In genomic region chr7:88130488-88130849, GRCm38 (mm10) we compare ENCODE assay signal across 9 mouse cellular contexts.
A peak's percentile ranks its signal among the peaks of the same experiment; 100 is the strongest.
DNase-seq lines count a peak whose midpoint lies in the region; ATAC-seq and TF ChIP-seq lines count a peak whose summit lies in the region.
"Had no signal": no experiment of that assay in that cellular context is flagged by ENCODE, and none has a peak within 500 bp of the region (broad histone marks: within the 10 kb centered on the region; RNA-seq: fewer than 3 reads in every experiment).

No protein-coding gene starts in this region.

- H3K9ac ChIP-seq in heart, embryonic 16.5 days (ENCODE audit: low read length): peak overlapping the region; percentile 59
- H3K9ac ChIP-seq in heart, adult 2 months (ENCODE audit: low read depth, low read length): no peak overlapping the region
- peak overlapping the region; percentile 57 for H3K9ac ChIP-seq in embryonic facial prominence, embryonic 11.5 days (replicated peaks; ENCODE audit: low read length)
- H3K9ac ChIP-seq in hindbrain, embryonic 14.5 days: peak overlapping the region; percentile 64
- peak overlapping the region; percentile 57; the same call in 1 of the 2 replicates for H3K9ac ChIP-seq in midbrain, embryonic 12.5 days (replicated peaks)

- H3K27ac ChIP-seq in heart, embryonic 16.5 days (ENCODE audit: low read length): no peak overlapping the region
- H3K27ac ChIP-seq in heart, adult 2 months: no peak overlapping the region
- no peak overlapping the region for H3K27ac ChIP-seq in embryonic facial prominence, embryonic 11.5 days (replicated peaks; ENCODE audit: low read depth, low read length)
- 0 out of 2 replicates have a peak overlapping the region, but pooled peaks have one; percentile 41 for H3K27ac ChIP-seq in hindbrain, embryonic 14.5 days
- no peak overlapping the region for H3K27ac ChIP-seq in midbrain, embryonic 12.5 days (replicated peaks)

- no peak for TF ChIP-seq CTCF in heart, adult 2 months (IDR thresholded peaks at IDR 0.05)

- peak overlapping the region; percentile 46 for H3K4me3 ChIP-seq in heart, embryonic 16.5 days (ENCODE audit: low read length)
- H3K4me3 ChIP-seq in heart, adult 2 months: no peak overlapping the region
- H3K4me3 ChIP-seq in embryonic facial prominence, embryonic 11.5 days (ENCODE audit: low read depth, low read length): peak overlapping the region; percentile 37
- H3K4me3 ChIP-seq in hindbrain, embryonic 14.5 days (replicated peaks; ENCODE audit: low read length): peak overlapping the region; percentile 40
- peak overlapping the region; percentile 44 for H3K4me3 ChIP-seq in midbrain, embryonic 12.5 days

- no peak for ATAC-seq in heart, embryonic 16.5 days (replicated peaks; ENCODE audit: extremely low read depth, insufficient read depth, low FRiP score)
- ATAC-seq in embryonic facial prominence, embryonic 11.5 days (replicated peaks; ENCODE audit: insufficient number of reproducible peaks, low FRiP score, low TSS enrichment, low read depth): peak; percentile 32; the same call in 1 of the 2 replicates
- ATAC-seq in hindbrain, embryonic 14.5 days (ENCODE audit: low FRiP score): 0 out of 2 replicates have a peak, but pooled peaks have one; percentile 21
- no peak; the same call in 1 of the 2 replicates for ATAC-seq in midbrain, embryonic 12.5 days (ENCODE audit: low FRiP score, low read depth)
- no peak for ATAC-seq in erythroblast, adult 5-6 weeks (replicated peaks; ENCODE audit: low FRiP score, poor library complexity, severe bottlenecking)

- H3K9me3 ChIP-seq in heart, embryonic 16.5 days (replicated peaks; ENCODE audit: control insufficient read depth, low read length): no peaks in the 10 kb centered on the region
- H3K9me3 ChIP-seq in embryonic facial prominence, embryonic 11.5 days (replicated peaks; ENCODE audit: control insufficient read depth, low read length): no peaks in the 10 kb centered on the region
- no peaks in the 10 kb centered on the region for H3K9me3 ChIP-seq in hindbrain, embryonic 14.5 days (ENCODE audit: control insufficient read depth, low read length)
- H3K9me3 ChIP-seq in midbrain, embryonic 12.5 days: no peaks in the 10 kb centered on the region

- H3K4me1 ChIP-seq in heart, embryonic 16.5 days (ENCODE audit: control insufficient read depth, insufficient read depth, low read length): peaks cover 7% of the 10 kb centered on the region
- H3K4me1 ChIP-seq in heart, adult 2 months (ENCODE audit: control insufficient read depth, insufficient read depth, low read length): no peaks in the 10 kb centered on the region
- no peaks in the 10 kb centered on the region for H3K4me1 ChIP-seq in embryonic facial prominence, embryonic 11.5 days (ENCODE audit: control insufficient read depth, insufficient read depth, low read length)
- peaks cover 14% of the 10 kb centered on the region for H3K4me1 ChIP-seq in hindbrain, embryonic 14.5 days (replicated peaks; ENCODE audit: control insufficient read depth, insufficient read depth, low read length)
- peaks cover 8% of the 10 kb centered on the region; the same call in 1 of the 2 replicates for H3K4me1 ChIP-seq in midbrain, embryonic 12.5 days

- 26% methylated on average over 22 of the region's 22 CpGs for WGBS in heart, embryonic 16.5 days
- WGBS in heart, adult 2 months: 26% methylated on average over 22 of the region's 22 CpGs
- 24% methylated on average over 22 of the region's 22 CpGs for WGBS in embryonic facial prominence, embryonic 11.5 days
- 30% methylated on average over 22 of the region's 22 CpGs for WGBS in hindbrain, embryonic 14.5 days
- 27% methylated on average over 22 of the region's 22 CpGs for WGBS in midbrain, embryonic 12.5 days

- peak overlapping the region; percentile 66 for H3K4me2 ChIP-seq in heart, embryonic 16.5 days (ENCODE audit: low read depth, low read length)
- H3K4me2 ChIP-seq in embryonic facial prominence, embryonic 11.5 days (ENCODE audit: low read depth, low read length): peak overlapping the region; percentile 78
- H3K4me2 ChIP-seq in hindbrain, embryonic 14.5 days (replicated peaks): peak overlapping the region; percentile 67
- H3K4me2 ChIP-seq in midbrain, embryonic 12.5 days (replicated peaks): peak overlapping the region; percentile 73

- H3K36me3 ChIP-seq in heart, embryonic 16.5 days (ENCODE audit: control insufficient read depth, insufficient read depth): no peaks in the 10 kb centered on the region
- H3K36me3 ChIP-seq in heart, adult 2 months (ENCODE audit: control insufficient read depth, insufficient read depth, low read length): no peaks in the 10 kb centered on the region
- H3K36me3 ChIP-seq in embryonic facial prominence, embryonic 11.5 days (replicated peaks; ENCODE audit: control insufficient read depth, insufficient read depth, low read depth, low read length): no peaks in the 10 kb centered on the region
- H3K36me3 ChIP-seq in hindbrain, embryonic 14.5 days (replicated peaks; ENCODE audit: control insufficient read depth, insufficient read depth): no peaks in the 10 kb centered on the region
- no peaks in the 10 kb centered on the region for H3K36me3 ChIP-seq in midbrain, embryonic 12.5 days

- TF ChIP-seq EP300 in heart, adult 2 months (IDR thresholded peaks at IDR 0.05; ENCODE audit: insufficient read depth, low read depth, low read length): no peak

- peaks cover 18% of the 10 kb centered on the region for H3K27me3 ChIP-seq in heart, embryonic 16.5 days (ENCODE audit: control insufficient read depth, insufficient read depth, low read length)
- no peaks in the 10 kb centered on the region; the same call in 1 of the 2 replicates for H3K27me3 ChIP-seq in heart, adult 2 months (ENCODE audit: control insufficient read depth, insufficient read depth, low read length)
- peaks cover 9% of the 10 kb centered on the region for H3K27me3 ChIP-seq in embryonic facial prominence, embryonic 11.5 days (ENCODE audit: control insufficient read depth, insufficient read depth, low read length)
- H3K27me3 ChIP-seq in hindbrain, embryonic 14.5 days (ENCODE audit: control insufficient read depth, insufficient read depth, low read length): peaks cover 4% of the 10 kb centered on the region; the same call in 1 of the 2 replicates
- H3K27me3 ChIP-seq in midbrain, embryonic 12.5 days: peaks cover 15% of the 10 kb centered on the region
- H3K27me3 ChIP-seq: CH12.LX had no signal

- intact Hi-C loops in heart, adult 2 months (cut with DNase I): no loop called here

- DNase-seq in heart, adult 2 months: no peak
- no peak for DNase-seq in embryonic facial prominence, embryonic 11.5 days (ENCODE audit: low spot score)
- no peak for DNase-seq in hindbrain, embryonic 14.5 days (ENCODE audit: low spot score)
- DNase-seq in ovary, postnatal 10 days (ENCODE audit: low spot score): no peak
- DNase-seq in right cerebral cortex, postnatal 4 days: no peak

- no peaks in the 10 kb centered on the region for H3K79me2 ChIP-seq in heart, adult 2 months (replicated peaks; ENCODE audit: control insufficient read depth, insufficient read depth, low read length)

- TF ChIP-seq POLR2A in heart, adult 2 months (IDR thresholded peaks at IDR 0.05; ENCODE audit: insufficient read depth, low read depth, low read length): no peak

Comparison
In these comparisons a context has a peak if more than half of its experiments do, and no peak if none do; other contexts are left out.
1. ATAC-seq: peak in embryonic facial prominence, embryonic 11.5 days (single experiment) and hindbrain, embryonic 14.5 days (single experiment); none in heart, embryonic 16.5 days (single experiment), midbrain, embryonic 12.5 days (single experiment) and erythroblast, adult 5-6 weeks (single experiment).
2. Peak in every context shown above with its lines, with median percentiles within 50 percentile points of each other: H3K4me2 ChIP-seq.